Mouse (Mus musculus) erythroblast, adult 5-6 weeks (primary cell): ENCODE data around the gene Pdzd8. TPM values are rescaled to one million over a fixed set of nuclear protein-coding genes. Genes with fewer than 3 reads are reported as not detected.
A peak's percentile ranks its signal among the peaks of the same experiment; 100 is the strongest.

ENCODE experiments used
- ATAC-seq: replicated peaks from 2 replicates; pipeline ENCODE4 v1.8.0; 2016; ENCODE audit warnings: moderate number of reproducible peaks, mild to moderate bottlenecking, moderate TSS enrichment, inconsistent platforms; ENCODE audit not compliant: poor library complexity, low FRiP score, severe bottlenecking
- total RNA-seq, 2 experiments: library from RNA; stranded (forward) in 1 of 2; stranded (reverse) in 1 of 2; fragments of 150-400 nt in 1 of 2; fragments of 200-764, 138-1000 nt in 1 of 2; gene quantifications; 2 replicates each; pipeline versions ENCODE4 v1.2.3 to v1.2.4; 2015 to 2017; ENCODE audit warnings: low replicate concordance in 2 of 2

Pdzd8 gene
- total RNA-seq (2015; ENCODE audit: low replicate concordance) (23.4 and 30.2 TPM in 2 replicates), total RNA-seq (2017; ENCODE audit: low replicate concordance) (25.6 and 26.8 TPM in 2 replicates)

DNA sequence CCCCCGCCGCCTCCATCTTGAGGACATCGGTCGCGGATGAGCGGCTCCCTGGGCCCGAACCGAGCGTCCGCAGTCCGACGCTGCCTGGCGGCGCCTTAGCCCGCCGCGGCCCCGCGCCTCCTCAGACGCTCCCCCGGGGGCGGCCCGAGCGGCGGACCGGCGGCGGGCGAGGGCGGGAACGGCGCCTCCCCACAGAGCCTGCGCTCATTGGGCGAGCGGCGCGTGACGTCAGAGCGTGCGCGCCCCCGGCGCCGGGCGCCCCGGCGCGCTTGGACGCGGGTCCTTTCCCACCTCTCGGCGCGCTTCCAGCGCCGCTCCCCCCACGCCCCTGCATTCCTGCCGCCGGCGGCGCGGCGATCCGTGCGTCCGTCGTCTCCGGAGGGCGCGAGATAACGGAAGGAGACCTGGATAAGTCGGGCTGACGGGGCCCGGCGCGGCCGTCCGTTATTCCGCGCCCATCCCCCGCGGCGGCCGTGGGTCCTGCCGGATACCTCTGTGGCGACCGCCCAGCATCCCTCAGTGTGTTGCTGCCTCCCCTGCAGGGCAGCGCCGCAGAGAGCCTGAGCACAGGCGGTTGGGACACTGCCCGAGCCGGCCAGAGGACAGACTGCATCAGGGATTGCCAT is at the start of gene Pdzd8:
TSS of gene Pdzd8 (minus strand) at position 123 of the 626 bp plus-strand sequence.
- peak; percentile 78 for ATAC-seq

DNA sequence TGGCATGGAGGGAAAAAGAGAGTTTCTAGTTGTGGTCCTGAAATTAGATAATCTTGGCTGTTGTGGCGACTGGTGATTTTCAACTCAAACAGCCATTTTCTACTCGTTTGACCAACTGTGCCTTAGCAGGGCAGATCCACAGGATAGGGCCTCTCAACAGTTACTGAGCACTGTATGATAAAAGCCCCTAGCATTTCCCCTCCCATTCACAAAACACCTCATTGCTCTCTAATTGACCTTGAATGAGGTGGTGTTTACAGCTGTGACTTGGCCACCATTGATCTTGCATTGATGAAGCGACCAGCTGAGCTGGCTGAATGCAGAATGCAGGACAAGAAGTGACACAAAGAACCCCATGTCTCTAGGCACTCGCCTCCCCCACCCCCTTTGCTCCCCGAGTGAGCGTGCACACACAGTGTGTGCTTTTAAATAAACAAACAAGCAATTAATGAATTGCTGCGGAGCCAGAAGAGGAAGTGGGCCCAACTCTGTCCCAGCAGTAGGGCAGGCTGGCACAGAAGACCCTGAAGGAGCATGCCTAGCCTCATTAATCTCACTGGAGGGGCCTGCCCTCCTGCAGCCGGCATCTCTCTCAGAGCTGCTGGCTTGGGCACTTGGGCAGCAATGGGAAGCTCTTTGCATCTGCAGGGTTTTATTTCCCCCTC is 48.3 kb upstream of the Pdzd8 start:
- ATAC-seq, result no peak

- ATAC-seq, result peak; percentile 67; the same call in 1 of the 2 replicates
Measured at GRCm38 (mm10) chr19:59388847-59389606, 43.4 kb upstream of the Pdzd8 start.

DNA sequence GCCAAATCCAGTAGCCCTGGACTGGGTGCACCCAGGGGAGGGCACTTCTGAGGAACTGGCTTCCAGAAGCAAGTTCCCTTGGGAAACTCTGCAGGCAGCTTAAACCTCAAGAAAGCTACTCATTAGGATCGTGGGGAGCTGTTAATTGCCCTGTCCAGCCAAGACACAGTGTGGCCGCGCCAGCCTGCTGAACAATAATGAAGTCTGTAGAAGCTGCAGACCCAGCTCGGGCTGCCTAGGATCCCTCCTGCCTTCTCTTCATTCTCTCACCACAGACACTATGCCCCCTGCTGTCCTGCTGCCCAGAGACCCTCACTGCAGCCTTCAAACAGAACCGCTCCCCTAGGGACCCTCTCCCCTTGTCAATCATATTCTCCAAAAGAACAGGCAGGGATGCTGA is 42.8 kb upstream of the Pdzd8 start:
- ATAC-seq, result no peak

DNA sequence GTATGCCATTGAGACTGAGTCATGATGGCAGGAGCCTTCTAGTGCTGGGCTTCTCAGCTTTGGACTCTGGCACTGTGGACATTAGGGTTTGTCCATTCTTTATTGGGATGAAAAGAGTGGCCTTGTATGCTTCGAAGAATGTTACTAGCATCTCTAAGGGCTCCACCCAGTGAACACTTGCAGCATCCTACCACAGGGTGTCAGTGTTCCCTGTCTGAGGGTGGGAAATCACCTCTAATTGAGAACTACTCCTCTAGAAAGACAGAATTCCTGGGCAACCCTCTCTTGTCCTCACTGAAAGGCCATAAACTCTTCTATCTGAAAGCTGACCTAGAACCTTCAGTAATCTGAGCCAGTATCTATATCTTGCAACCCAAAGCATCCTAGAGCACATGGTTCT is 41.6 kb upstream of the Pdzd8 start:
- 0 out of 2 replicates have a peak, but pooled peaks have one; percentile 45 for ATAC-seq

DNA sequence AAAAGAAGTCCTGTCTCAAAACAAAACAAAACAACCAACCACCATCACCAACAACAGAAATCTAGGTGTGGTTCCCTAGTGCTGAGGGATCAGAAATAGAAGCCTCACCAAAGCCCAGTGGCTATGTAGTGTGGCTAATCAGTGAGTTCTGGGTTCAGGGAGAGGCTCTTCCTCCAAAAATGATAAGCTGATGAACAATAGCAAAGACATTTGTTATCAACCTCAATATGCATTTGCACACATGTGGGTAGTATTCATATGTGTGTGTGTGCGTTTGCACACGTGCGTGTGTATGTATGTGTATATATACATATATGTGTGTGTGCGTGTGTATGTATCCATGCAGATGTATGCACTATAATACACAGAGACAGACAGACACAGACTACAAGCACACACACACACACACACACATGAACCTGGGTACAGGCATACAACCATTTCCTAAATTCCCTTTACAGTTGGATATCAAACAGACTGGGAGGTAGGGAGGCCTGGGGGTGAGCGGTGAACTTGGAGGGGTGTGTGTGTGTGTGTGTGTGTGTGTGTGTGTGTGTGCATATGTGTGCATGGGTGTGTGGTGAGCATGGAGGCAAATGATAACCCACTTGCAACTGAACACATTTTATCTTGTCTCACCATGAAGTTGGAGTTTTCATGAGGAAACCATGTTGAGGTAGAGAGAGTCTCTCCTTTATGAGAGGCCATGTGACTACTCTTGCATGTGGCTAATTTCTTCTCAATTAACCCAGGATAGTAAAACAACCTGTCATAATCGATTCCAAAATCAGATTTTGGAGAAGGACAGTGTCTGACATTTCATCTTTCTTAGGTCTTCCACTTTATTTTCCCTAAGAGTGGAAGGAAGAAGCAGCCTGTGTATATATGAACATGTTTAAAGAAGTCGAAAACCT is 39.3 kb upstream of the Pdzd8 start:
- peak; percentile 50; the same call in 1 of the 2 replicates for ATAC-seq

DNA sequence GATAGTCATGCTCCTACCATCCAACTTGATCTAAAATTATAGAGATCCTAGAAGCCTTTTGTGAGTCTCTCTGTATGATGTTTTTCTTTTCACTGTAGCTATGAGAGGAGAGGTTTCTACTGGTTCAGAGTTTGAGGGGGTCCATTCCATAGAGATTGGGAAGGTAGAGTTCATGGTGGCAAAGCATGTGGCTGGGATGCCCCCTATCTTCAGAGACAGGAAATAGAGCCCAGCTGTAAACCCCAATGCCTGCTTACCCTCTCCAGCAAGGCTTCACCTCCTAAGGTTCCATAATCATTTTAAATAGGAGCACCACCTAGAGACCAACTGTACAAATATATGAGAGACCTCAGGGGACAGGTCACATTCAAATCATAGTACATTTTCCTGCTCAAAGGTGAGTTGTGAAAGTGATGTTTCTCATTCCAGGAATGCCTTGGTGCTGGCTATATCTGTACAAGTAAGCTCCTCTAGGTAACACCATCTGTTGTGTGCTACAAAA is 36.9 kb upstream of the Pdzd8 start:
- ATAC-seq, result no peak

- ATAC-seq, result no peak
Measured at GRCm38 (mm10) chr19:59379995-59380394, 34.4 kb upstream of the Pdzd8 start.

- ATAC-seq, result peak; percentile 69
Measured at GRCm38 (mm10) chr19:59376481-59376880, 30.9 kb upstream of the Pdzd8 start.

GRCm38 (mm10) chr19:59374940-59375339 is 29.4 kb upstream of the Pdzd8 start:
- ATAC-seq, result no peak

DNA sequence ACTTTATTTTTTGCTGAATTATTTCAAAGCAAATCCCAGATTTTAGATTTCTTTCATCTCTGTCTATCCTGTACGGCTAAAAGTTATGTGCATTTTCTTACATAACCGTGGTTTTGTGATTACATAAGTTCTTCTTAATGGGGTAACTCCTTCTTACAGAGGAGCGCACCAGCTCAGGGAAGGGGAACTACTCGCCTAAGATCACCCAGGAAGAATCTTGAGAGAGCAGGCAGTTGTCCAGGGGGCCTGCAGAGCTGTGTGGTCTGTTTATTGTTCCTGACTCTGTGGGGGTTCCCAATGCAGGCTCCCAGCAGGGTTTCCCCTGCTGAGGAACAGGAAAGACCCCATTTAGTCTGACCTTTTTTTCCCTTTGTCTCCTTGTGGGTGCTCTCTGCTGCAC is 27.3 kb upstream of the Pdzd8 start:
- ATAC-seq, result no peak

GRCm38 (mm10) chr19:59371016-59371415 is 25.4 kb upstream of the Pdzd8 start:
- no peak for ATAC-seq

DNA sequence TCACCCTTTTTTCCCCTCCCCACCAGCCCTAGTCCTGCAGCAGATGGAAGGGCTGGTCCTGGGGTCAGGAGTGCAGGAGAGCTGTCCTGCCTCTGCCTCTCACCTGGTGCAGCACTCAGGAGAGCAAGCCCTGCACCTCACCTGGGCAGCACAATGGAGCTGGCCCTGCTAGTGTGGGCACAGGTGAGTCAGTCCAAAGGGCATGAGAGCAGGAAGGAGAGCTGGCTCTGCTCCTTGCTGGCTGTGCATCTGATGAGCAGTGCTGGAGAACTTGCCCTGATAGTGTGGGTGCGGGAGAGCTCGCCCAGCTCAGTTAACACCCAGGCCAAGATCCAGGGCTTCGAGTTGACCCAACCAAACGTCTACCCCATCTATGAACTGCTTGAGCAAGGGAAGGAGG is 22.3 kb upstream of the Pdzd8 start:
- ATAC-seq, result no peak

DNA sequence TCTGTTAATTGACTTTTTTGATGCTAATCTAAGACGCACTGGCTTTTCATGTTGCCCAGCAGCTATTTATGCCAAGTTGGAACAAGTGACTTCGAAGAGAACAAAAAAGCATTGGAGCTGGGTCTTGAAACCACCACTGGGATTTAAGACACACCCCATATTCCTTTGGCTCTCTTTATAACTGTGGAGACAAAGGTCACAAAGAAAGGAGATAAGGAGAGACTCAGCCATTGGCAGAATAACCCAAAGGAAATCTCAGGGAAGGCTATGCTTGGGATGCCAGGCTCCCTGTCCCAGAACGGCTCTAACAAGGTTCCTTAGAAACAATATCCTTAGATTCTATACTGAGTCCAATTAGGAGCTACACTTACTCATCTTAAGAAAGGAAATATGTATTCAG is 21.1 kb upstream of the Pdzd8 start:
- no peak for ATAC-seq

DNA sequence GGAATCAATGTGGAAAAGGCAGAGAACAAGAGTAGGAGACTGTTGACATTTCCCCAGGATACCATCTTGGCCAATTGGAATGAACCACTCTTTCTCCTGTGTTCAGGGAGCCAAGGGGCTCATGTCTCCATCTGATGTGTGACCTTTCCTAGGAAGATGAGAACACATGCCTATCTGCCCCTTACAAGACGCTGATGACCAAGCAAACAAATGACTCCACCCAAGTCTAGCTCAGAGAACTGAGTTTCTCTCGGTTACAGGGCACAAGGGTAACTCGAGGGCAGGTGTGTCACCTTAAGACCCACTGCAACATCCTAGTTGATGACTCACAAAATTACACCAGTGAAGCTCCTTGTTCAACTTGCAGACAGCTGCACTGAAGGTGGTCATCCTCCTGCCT is 18.1 kb upstream of the Pdzd8 start:
- peak; percentile 42; the same call in 1 of the 2 replicates for ATAC-seq

DNA sequence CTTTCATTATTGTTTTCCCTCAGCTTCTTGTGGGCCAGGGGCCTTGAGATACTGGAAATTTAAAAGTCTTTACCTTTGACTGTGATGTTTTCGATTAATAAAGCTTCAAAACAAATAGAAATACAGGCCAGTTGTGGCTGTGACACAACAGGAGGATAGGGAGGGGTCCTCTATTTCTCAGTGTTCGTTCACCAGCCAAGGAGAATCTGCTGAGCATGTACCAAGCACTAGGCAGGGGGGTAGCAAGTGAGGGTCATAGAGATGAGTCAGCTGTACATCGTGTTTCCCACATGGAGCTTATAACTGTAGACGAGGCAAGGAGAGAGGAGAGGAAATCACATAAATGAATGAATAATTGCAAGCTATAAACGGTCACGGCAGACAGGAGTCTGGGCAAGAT is 17.1 kb upstream of the Pdzd8 start:
- ATAC-seq, result no peak

DNA sequence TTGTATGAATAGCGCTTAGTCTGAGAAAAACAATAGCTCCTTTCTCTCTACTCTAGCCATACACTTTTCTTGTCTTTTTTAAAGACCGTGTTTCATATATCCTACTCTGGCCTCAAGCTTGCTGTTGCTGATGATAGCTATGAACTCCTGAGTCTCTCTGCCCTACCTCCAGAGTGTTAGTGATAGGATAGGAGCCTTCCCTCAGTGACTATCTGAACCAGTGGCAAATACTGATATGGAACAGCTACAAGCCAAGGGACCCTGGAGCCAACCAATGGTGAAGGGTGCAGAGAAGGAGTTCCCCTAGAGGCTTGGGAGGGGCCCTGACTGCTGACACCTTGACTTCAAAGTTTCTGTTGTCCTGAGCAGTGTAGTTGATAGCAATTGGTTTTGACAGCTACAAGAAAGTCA is 14.9 kb upstream of the Pdzd8 start:
- ATAC-seq, result peak; percentile 92

DNA sequence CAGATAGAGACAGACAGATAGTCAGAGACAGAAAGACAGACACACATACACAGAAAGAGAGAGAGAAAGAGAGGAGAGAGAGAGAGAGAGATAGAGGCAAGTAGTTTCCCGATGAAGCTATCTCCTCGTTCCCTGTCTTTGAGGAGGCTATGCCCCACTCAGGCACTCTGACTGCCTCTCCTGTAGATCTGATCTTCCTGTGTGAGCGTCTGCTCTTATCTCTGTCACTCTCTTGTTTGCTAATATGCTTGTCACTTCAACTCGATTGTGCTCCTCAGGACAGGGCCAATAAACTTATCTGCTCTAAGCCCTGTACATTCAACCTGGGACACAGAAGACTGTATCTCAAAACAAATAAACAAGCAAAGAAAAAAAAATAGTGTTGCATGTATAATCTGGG is 13.6 kb upstream of the Pdzd8 start:
- no peak for ATAC-seq

- no peak for ATAC-seq
Measured at GRCm38 (mm10) chr19:59357878-59358277, 12.3 kb upstream of the Pdzd8 start.
